In genomic region chr6:30920834-30921675, GRCm38 (mm10) we compare ENCODE assay signal across 7 mouse cellular contexts. TPM values are rescaled to one million over a fixed set of nuclear protein-coding genes. Genes with fewer than 3 reads are reported as not detected.
DNase-seq lines count a peak whose midpoint lies in the region; ATAC-seq and TF ChIP-seq lines count a peak whose summit lies in the region.

No protein-coding gene starts in this region.

- no peak overlapping the region for H3K27ac ChIP-seq in CH12.LX (ENCODE audit: insufficient read depth, low read depth)
- H3K27ac ChIP-seq in intestine, embryonic 14.5 days (ENCODE audit: low read depth): no peak overlapping the region

- no peak overlapping the region for H3K9ac ChIP-seq in CH12.LX (ENCODE audit: insufficient read depth, low read depth)
- H3K9ac ChIP-seq in intestine, embryonic 14.5 days (ENCODE audit: low read length): no peak overlapping the region

- no peak for TF ChIP-seq EP300 in CH12.LX (IDR thresholded peaks at IDR 0.05; ENCODE audit: low read length)

- DNase-seq in CH12.LX (ENCODE audit: extremely low read depth) (peak; percentile 29), R1 (ENCODE audit: low read depth, low spot score) (peak; percentile 13)
- DNase-seq in frontal cortex, postnatal 36 days (ENCODE audit: low spot score in 2 of 2): peak; percentile 48 to 55
- peak; percentile 56 for DNase-seq in intestine, embryonic 14.5 days (ENCODE audit: low spot score)
- peak; percentile 62 to 78 for DNase-seq in left cerebral cortex, postnatal 25 days (ENCODE audit: low spot score in 2 of 2)
- DNase-seq in right cerebral cortex, postnatal 10 days (ENCODE audit: low spot score in 2 of 2): peak; percentile 68 to 80
- DNase-seq in thymus, postnatal 25 days: no peak

- H3K36me3 ChIP-seq in CH12.LX (replicated peaks in 1 of 2; ENCODE audit: control insufficient read depth in 1 of 2, insufficient read depth in 1 of 2, low read length in 1 of 2): no peaks in the 10 kb centered on the region
- no peaks in the 10 kb centered on the region for H3K36me3 ChIP-seq in intestine, embryonic 14.5 days (ENCODE audit: control insufficient read depth, insufficient read depth, low read length)

- no peak for TF ChIP-seq RAD21 in CH12.LX (IDR thresholded peaks at IDR 0.05; ENCODE audit: low read depth, low read length)

- no peak for ATAC-seq in intestine, embryonic 14.5 days (replicated peaks; ENCODE audit: low FRiP score, low TSS enrichment, low read depth)

- dilution Hi-C loops in CH12.LX (cut with MboI; ENCODE audit: extremely low pct_ligation_motif_present, extremely low pct_unique_long_range_greater_than_20kb, low sequenced_read_pairs): no loop called here

- WGBS in intestine, embryonic 14.5 days: 52% methylated on average over 21 of the region's 21 CpGs

- no peaks in the 10 kb centered on the region for H3K79me2 ChIP-seq in CH12.LX (replicated peaks; ENCODE audit: control insufficient read depth, extremely low read depth, insufficient read depth, poor library complexity, severe bottlenecking)

- intact Hi-C loops in left cerebral cortex, postnatal 25 days (cut with DNase I): no loop called here

- TF ChIP-seq CTCF in CH12.LX (conservative IDR thresholded peaks at IDR 0.05 in 1 of 2, IDR thresholded peaks at IDR 0.05 in 1 of 2; ENCODE audit: low read depth in 2 of 2, low read length in 2 of 2): no peak

- TF ChIP-seq POLR2A in CH12.LX (IDR thresholded peaks at IDR 0.05; ENCODE audit: low read depth, low read length): no peak

- H3K4me1 ChIP-seq in CH12.LX (ENCODE audit: control insufficient read depth in 1 of 2, insufficient read depth in 2 of 2): peaks cover 0 to 5% of the 10 kb centered on the region in 2 experiments; a peak in 2 of 4 replicates
- H3K4me1 ChIP-seq in intestine, embryonic 14.5 days (replicated peaks; ENCODE audit: control insufficient read depth, insufficient read depth, low read length): no peaks in the 10 kb centered on the region

- in situ Hi-C loops in CH12.LX (cut with MboI; ENCODE audit: low pct_ligation_motif_present, low pct_unique_long_range_greater_than_20kb, low sequenced_read_pairs): no loop called here

- H3K4me2 ChIP-seq in CH12.LX (ENCODE audit: insufficient read depth, low read depth, poor library complexity, severe bottlenecking): peak overlapping the region; percentile 14
- peak overlapping the region; percentile 32; the same call in 1 of the 2 replicates for H3K4me2 ChIP-seq in intestine, embryonic 14.5 days (ENCODE audit: low read length)

- H3K9me3 ChIP-seq in CH12.LX (replicated peaks; ENCODE audit: low read length): no peaks in the 10 kb centered on the region
- H3K9me3 ChIP-seq in intestine, embryonic 14.5 days (ENCODE audit: control insufficient read depth, low read length): no peaks in the 10 kb centered on the region

- peaks cover 25% of the 10 kb centered on the region for H3K27me3 ChIP-seq in CH12.LX (replicated peaks)
- no peaks in the 10 kb centered on the region for H3K27me3 ChIP-seq in intestine, embryonic 14.5 days (replicated peaks; ENCODE audit: control insufficient read depth, insufficient read depth, low read length)

- H3K4me3 ChIP-seq in CH12.LX (replicated peaks in 1 of 3; ENCODE audit: low read depth in 2 of 3, low read length in 2 of 3, poor library complexity in 1 of 3): peak overlapping the region in 1 of 3 experiments; percentile 19
- H3K4me3 ChIP-seq in intestine, embryonic 14.5 days (ENCODE audit: low read depth, low read length): no peak overlapping the region

TF ChIP-seq in CH12.LX, 34 proteins besides CTCF, POLR2A, EP300 and RAD21:
- no peak for TF ChIP-seq PAX5 (IDR thresholded peaks at IDR 0.05; ENCODE audit: low read length)
- TF ChIP-seq BHLHE40 (IDR thresholded peaks at IDR 0.05; ENCODE audit: low read depth, low read length): 0 out of 2 replicates have a peak, but pooled peaks have one; percentile 7
- TF ChIP-seq UBTF (IDR thresholded peaks at IDR 0.05; ENCODE audit: low read depth, low read length): no peak
- TF ChIP-seq ZKSCAN1 (IDR thresholded peaks at IDR 0.05; ENCODE audit: borderline replicate concordance, low read depth, low read length): no peak
- TF ChIP-seq GABPA (IDR thresholded peaks at IDR 0.05; ENCODE audit: insufficient replicate concordance, low read depth, low read length): no peak
- TF ChIP-seq JUND (conservative IDR thresholded peaks at IDR 0.05; ENCODE audit: low read depth, low read length): no peak
- no peak for TF ChIP-seq TCF12 (IDR thresholded peaks at IDR 0.05; ENCODE audit: low read depth, low read length)
- no peak for TF ChIP-seq E2F4 (IDR thresholded peaks at IDR 0.05; ENCODE audit: insufficient replicate concordance, low read depth, low read length)

RNA-seq across cellular contexts. Expression of gene Tsga13, which starts 5.7 kb away (rescaled TPM):
- not detected in 2 replicates for total RNA-seq in CH12.LX (2012; rRNA removed)
- total RNA-seq in CH12.LX (2014; rRNA removed): not detected in 2 replicates
- not detected in 2 replicates for polyA plus RNA-seq in CH12.LX (2012; ENCODE audit: insufficient read length, low read depth)
- 0.24 and 0.62 TPM in 2 replicates for polyA plus RNA-seq in intestine, embryonic 14.5 days (2014; fragmentation: Nextera tagmentation; extraction: Ambion mirVana)
- total RNA-seq in left cerebral cortex, postnatal 25 days (2021): not detected

RNA-seq across cellular contexts. Expression of gene Copg2, which starts 24.5 kb away (rescaled TPM):
- total RNA-seq in CH12.LX (2012; rRNA removed) (22.8 and 28.9 TPM in 2 replicates), CH12.LX (2014; rRNA removed) (42.8 and 43.7 TPM in 2 replicates)
- 23.3 and 24.8 TPM in 2 replicates for polyA plus RNA-seq in CH12.LX (2012; ENCODE audit: insufficient read length, low read depth)
- 22.9 and 23.5 TPM in 2 replicates for polyA plus RNA-seq in intestine, embryonic 14.5 days (2014; fragmentation: Nextera tagmentation; extraction: Ambion mirVana)
- total RNA-seq in left cerebral cortex, postnatal 25 days (2021): 10 to 100 TPM; 71.5 to 74.2 TPM

RNA-seq across cellular contexts. Expression of gene Klf14, which starts 37.8 kb away (rescaled TPM):
- total RNA-seq in CH12.LX (2012; rRNA removed): not detected in 2 replicates
- not detected in 2 replicates for total RNA-seq in CH12.LX (2014; rRNA removed)
- not detected in 2 replicates for polyA plus RNA-seq in CH12.LX (2012; ENCODE audit: insufficient read length, low read depth)
- 3.2 and 4.1 TPM in 2 replicates for polyA plus RNA-seq in intestine, embryonic 14.5 days (2014; fragmentation: Nextera tagmentation; extraction: Ambion mirVana)
- under 1 TPM; 0.48 to 0.53 TPM for total RNA-seq in left cerebral cortex, postnatal 25 days (2021)
